Mouse (Mus musculus) MEL (cell line): ENCODE measurements around the gene Wdr45. TPM values are rescaled to one million over a fixed set of nuclear protein-coding genes. Genes with fewer than 3 reads are reported as not detected.

Source experiments
- DNase-seq: peaks from one replicate; pipeline ENCODE4 v3.0.0; 2011; ENCODE audit warnings: low read depth, low spot score
- H3K27ac ChIP-seq: 2 replicates; pipeline ENCODE4 v1.5.1; 2012; ENCODE audit warnings: low read depth, mild to moderate bottlenecking, control low read depth, low read length, moderate library complexity; ENCODE audit not compliant: control insufficient read depth
- H3K27me3 ChIP-seq, 2 experiments: fragments of 150-350 bp in 1 of 2; sonication (generic) in 1 of 2; 2 replicates each; pipeline ENCODE4 v1.6.1; 2012; ENCODE audit warnings: low read length in 2 of 2, mild to moderate bottlenecking in 2 of 2, improper control_type of control experiment in 1 of 2, moderate library complexity in 1 of 2; ENCODE audit not compliant: insufficient read depth in 2 of 2, control insufficient read depth in 1 of 2
- H3K36me3 ChIP-seq, 2 experiments: 2 replicates each; pipeline ENCODE4 v1.6.1; 2012 to 2014; ENCODE audit warnings: low read length in 2 of 2, improper control_type of control experiment in 1 of 2, inconsistent platforms in 1 of 2, mild to moderate bottlenecking in 1 of 2; ENCODE audit not compliant: insufficient read depth in 2 of 2, control insufficient read depth in 1 of 2
- H3K4me1 ChIP-seq, 2 experiments: fragments of 150-350 bp in 1 of 2; sonication (generic) in 1 of 2; 2 replicates each; pipeline ENCODE4 v1.6.1; 2012; ENCODE audit warnings: low read length in 2 of 2, improper control_type of control experiment in 1 of 2, mild to moderate bottlenecking in 1 of 2; ENCODE audit not compliant: insufficient read depth in 2 of 2, control insufficient read depth in 1 of 2
- H3K4me3 ChIP-seq, 2 experiments: fragments of 150-350 bp in 1 of 2; sonication (generic) in 1 of 2; 2 replicates each; pipeline ENCODE4 v1.5.1; 2012; ENCODE audit warnings: low read depth in 2 of 2, low read length in 2 of 2, mild to moderate bottlenecking in 2 of 2, moderate library complexity in 2 of 2, control low read depth in 1 of 2, improper control_type of control experiment in 1 of 2; ENCODE audit not compliant: control insufficient read depth in 1 of 2, insufficient read depth in 1 of 2
- H3K79me2 ChIP-seq: 2 replicates; pipeline ENCODE4 v1.6.1; 2012; ENCODE audit warnings: mild to moderate bottlenecking, low read length, moderate library complexity; ENCODE audit not compliant: control insufficient read depth, poor library complexity, insufficient read depth
- H3K9ac ChIP-seq: 2 replicates; pipeline ENCODE4 v1.6.1; 2012; ENCODE audit warnings: low read depth, mild to moderate bottlenecking, control low read depth, low read length, moderate library complexity; ENCODE audit not compliant: control insufficient read depth, poor library complexity, severe bottlenecking
- H3K9me3 ChIP-seq: fragments of 150-350 bp; sonication (generic); replicated peaks from 2 replicates; pipeline ENCODE4 v1.6.1; 2012; ENCODE audit warnings: mild to moderate bottlenecking, low read length, improper control_type of control experiment, moderate library complexity; ENCODE audit not compliant: insufficient read depth
- CHD1 ChIP-seq: IDR thresholded peaks from 2 replicates; pipeline ENCODE4 v1.6.1; 2012; ENCODE audit warnings: low read depth, mild to moderate bottlenecking, inconsistent platforms, low read length, improper control_type of control experiment
- ELF1 ChIP-seq: IDR thresholded peaks from 2 replicates; pipeline ENCODE4 v1.6.1; 2014; ENCODE audit warnings: low read depth, mild to moderate bottlenecking, inconsistent platforms, low read length, improper control_type of control experiment, moderate library complexity
- EP300 ChIP-seq, 2 experiments: IDR thresholded peaks; 2 replicates each; pipeline ENCODE4 v1.6.1; 2011; ENCODE audit warnings: improper control_type of control experiment in 2 of 2, low read length in 2 of 2, low read depth in 1 of 2, mild to moderate bottlenecking in 1 of 2
- GATA1 ChIP-seq: IDR thresholded peaks from 2 replicates; pipeline ENCODE4 v1.6.1; 2011; ENCODE audit warnings: low read depth, low read length, improper control_type of control experiment
- HCFC1 ChIP-seq: IDR thresholded peaks from 2 replicates; pipeline ENCODE4 v1.6.1; 2012; ENCODE audit warnings: low read depth, mild to moderate bottlenecking, inconsistent platforms, low read length, improper control_type of control experiment, moderate library complexity
- JUND ChIP-seq: IDR thresholded peaks from 2 replicates; pipeline ENCODE4 v1.6.1; 2011; ENCODE audit warnings: low read depth, mild to moderate bottlenecking, improper control_type of control experiment, low read length
- MAFK ChIP-seq: IDR thresholded peaks from 2 replicates; pipeline ENCODE4 v1.6.1; 2011; ENCODE audit warnings: low read depth, mild to moderate bottlenecking, low read length, improper control_type of control experiment, borderline replicate concordance
- RAD21 ChIP-seq: IDR thresholded peaks from 2 replicates; pipeline ENCODE4 v1.6.1; 2011; ENCODE audit warnings: mild to moderate bottlenecking, low read depth, low read length, improper control_type of control experiment
- TCF12 ChIP-seq: IDR thresholded peaks from 2 replicates; pipeline ENCODE4 v1.6.1; 2014; ENCODE audit warnings: low read depth, mild to moderate bottlenecking, inconsistent platforms, low read length, improper control_type of control experiment, moderate library complexity
- USF1 ChIP-seq: IDR thresholded peaks from 2 replicates; pipeline ENCODE4 v1.6.1; 2014; ENCODE audit warnings: low read depth, mild to moderate bottlenecking, inconsistent platforms, low read length, improper control_type of control experiment, moderate library complexity
- ZNF384 ChIP-seq: IDR thresholded peaks from 2 replicates; pipeline ENCODE4 v1.6.1; 2012; ENCODE audit warnings: low read depth, mild to moderate bottlenecking, inconsistent platforms, low read length, improper control_type of control experiment
- polyA plus RNA-seq, 2 experiments: library from polyadenylated mRNA; stranded (reverse) in 1 of 2; unstranded in 1 of 2; fragments of >175 nt in 1 of 2; fragments of >200 nt in 1 of 2; gene quantifications; 2 replicates each; pipeline versions ENCODE4 v1.2.1 to v1.2.4; 2012; ENCODE audit warnings: low replicate concordance in 2 of 2, low read depth in 1 of 2; ENCODE audit not compliant: insufficient read length in 2 of 2, insufficient read depth in 1 of 2, missing spikeins in 1 of 2
- total RNA-seq: library from RNA; depleted of rRNA; stranded (reverse); fragments of 300-350 nt; gene quantifications from 2 replicates; pipeline ENCODE4 v1.2.3, GENCODE M21; 2012

Wdr45 gene
- total and polyA plus RNA-seq, 3 experiments = 13.9 to 36.1 TPM; not detected in 1

DNA sequence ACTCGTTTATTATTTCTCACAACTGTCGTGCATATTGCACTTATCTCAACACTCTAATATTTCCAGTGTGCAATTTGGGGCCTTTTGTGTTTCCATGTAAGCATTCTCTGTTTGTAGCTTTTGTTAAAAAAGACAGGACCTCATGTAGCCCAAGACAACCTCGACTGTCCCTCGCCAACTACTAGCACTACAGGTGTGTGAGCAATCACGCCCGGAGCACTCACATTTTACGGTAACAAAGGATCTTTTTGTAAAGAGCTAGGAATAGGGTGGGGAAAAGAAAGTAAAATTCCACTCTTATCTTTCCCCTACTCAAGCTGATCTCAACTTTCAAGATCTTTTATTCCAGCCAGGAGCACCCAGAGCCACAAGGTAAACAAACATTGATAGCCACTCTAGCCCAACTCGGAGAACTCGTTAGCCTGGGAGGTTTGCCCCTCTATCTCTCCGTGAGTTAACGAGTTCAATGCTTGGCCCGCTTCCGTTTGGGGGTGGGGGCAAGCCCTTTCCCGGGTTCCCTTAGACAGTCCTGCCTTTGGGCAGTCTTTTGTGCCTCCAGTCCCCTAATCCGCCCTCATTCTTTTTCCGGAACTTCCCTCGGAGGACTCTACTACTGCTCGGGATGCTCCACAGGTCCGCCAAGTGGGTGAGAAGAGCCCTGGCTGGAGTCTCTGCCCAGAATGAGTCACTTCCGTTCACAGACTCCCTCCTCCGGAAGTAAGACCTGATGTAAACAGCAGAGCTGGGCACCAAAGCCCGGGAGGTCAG, 7.6 kb downstream of the Wdr45 start, which contains the start of gene Gm45208 (continued):
- TF ChIP-seq GATA1 (0 out of 2 replicates have a peak, but pooled peaks have one; percentile 11), ELF1 (peak; percentile 69), RAD21 (no peak), USF1 (no peak), HCFC1 (peak; percentile 92)
- TF ChIP-seq, all 39 proteins: peak for 16

DNA sequence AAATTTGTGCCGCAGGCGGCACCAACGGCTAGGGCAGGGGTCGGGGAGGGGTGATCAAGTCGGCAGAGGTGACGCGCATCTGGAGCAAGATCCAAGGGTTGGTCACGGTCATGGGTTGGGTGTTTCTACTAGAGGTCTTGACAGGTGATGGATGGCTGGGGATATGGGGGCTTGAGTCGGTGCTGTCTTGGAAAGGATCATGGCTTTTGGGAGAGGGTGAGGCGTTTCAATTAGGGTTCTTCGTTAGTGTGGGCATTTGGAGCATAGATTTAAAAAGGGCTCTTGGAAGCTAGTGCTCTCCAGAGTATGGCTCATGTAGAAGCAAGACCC, 8.1 kb downstream of the Wdr45 start:
- DNase-seq = no peak
- Histone ChIP-seq H3K79me2 (peaks cover 6% of the 10 kb centered on the region), H3K36me3 (no peaks in the 10 kb centered on the region), H3K27me3 (no peaks in the 10 kb centered on the region), H3K4me1 (peaks cover 0 to 6% of the 10 kb centered on the region in 2 experiments; a peak in 2 of 4 replicates), H3K9ac (peak overlapping the region; percentile 90), H3K4me3 (peak overlapping the region; percentile 79 to 86), H3K9me3 (no peaks in the 10 kb centered on the region), H3K27ac (0 out of 2 replicates have a peak overlapping the region, but pooled peaks have one; percentile 8)
- TF ChIP-seq EP300 (IDR thresholded peaks at IDR 0.05; ENCODE audit: low read depth in 1 of 2, low read length in 2 of 2) (no peak), MAFK (no peak)

DNA sequence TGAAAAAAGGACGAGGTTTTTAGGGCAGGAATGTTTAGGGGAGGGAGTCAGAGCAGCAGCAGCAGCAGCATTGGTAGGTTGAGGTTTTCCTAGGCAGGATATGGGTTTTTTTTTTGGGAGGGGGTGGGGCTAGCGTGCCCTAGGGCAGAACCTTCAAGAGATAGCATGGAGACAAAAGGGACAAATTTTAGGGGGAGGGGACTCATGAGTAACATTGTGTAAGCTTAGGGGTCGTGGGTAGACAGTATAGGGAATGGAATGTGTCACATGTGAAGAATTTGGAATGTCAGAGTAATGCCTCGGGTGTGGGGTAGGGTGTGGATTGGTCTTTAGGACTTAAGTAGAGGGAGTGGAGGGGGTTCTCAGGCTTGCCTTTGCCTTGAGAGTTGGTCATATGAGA, 8.6 kb downstream of the Wdr45 start:
- Histone ChIP-seq H3K27ac (no peak overlapping the region), H3K4me1 (peaks cover under 1 to 10% of the 10 kb centered on the region in 2 experiments; a peak in 3 of 4 replicates), H3K9ac (peak overlapping the region; percentile 90), H3K9me3 (no peaks in the 10 kb centered on the region), H3K27me3 (no peaks in the 10 kb centered on the region), H3K79me2 (peaks cover 6% of the 10 kb centered on the region), H3K36me3 (no peaks in the 10 kb centered on the region), H3K4me3 (peak overlapping the region; percentile 79 to 86)
- DNase-seq = peak; percentile 39
- TF ChIP-seq GATA1 (no peak), ZNF384 (peak; percentile 60; the same call in 1 of the 2 replicates), CHD1 (no peak), JUND (no peak)

DNA sequence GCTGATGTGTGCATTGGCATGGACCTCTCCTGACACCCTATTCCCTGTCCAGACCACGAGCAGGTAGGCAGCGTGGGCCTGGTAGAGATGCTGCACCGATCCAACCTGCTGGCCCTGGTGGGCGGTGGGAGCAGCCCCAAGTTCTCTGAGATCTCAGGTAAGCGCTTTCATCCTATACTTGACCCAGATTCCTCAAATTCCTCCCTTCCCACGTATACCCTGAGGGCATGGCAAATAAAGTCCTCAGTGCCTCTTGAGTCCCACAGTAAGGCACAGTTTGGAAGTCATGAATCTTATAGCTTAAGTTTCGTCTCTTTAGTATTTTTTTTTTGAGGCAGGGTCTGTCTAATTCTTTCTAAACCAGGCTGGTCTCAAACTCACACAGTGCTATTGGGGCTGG, 10.0 kb downstream of the Wdr45 start:
- no peak for TF ChIP-seq USF1
- TF ChIP-seq TCF12 = no peak
- Histone ChIP-seq H3K9me3 (no peaks in the 10 kb centered on the region), H3K27me3 (no peaks in the 10 kb centered on the region), H3K27ac (no peak overlapping the region), H3K4me3 (no peak overlapping the region), H3K79me2 (peaks cover 6% of the 10 kb centered on the region), H3K4me1 (peaks cover 3 to 14% of the 10 kb centered on the region in 2 experiments; a peak in 3 of 4 replicates), H3K9ac (no peak overlapping the region), H3K36me3 (no peaks in the 10 kb centered on the region)
- no peak for DNase-seq
